Mouse (Mus musculus): ENCODE data around the gene Mob3a.

Gene Mob3a

DNA sequence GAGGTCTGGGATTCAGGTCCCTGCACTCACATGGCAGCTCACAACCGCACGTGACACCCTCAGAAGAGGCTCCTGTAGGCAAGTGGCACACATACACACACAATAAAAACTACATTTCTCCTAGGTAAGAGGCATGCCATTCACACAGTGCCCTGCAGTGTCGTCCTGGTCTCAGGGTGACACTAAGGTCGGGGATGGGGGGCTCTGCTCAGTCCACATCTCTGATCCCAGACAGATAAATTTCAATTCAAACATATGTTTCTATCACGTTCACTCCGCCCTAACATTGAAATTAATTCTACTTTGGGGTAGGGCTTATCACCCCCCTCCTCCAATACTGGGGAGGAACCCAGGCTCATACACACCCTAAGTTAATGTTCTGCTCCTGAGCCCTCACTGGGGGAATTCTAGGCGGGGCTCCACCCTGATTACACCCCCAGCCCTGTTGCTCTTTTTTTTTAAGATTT lies 1.7 kb downstream of the Mob3a start:
- no peak for DNase-seq (ENCODE audit: extremely low spot score, low spot score)

- DNase-seq (ENCODE audit: extremely low spot score, low spot score): no peak
Measured at GRCm38 (mm10) chr10:80698605-80699004, 3.2 kb downstream of the Mob3a start.

DNA sequence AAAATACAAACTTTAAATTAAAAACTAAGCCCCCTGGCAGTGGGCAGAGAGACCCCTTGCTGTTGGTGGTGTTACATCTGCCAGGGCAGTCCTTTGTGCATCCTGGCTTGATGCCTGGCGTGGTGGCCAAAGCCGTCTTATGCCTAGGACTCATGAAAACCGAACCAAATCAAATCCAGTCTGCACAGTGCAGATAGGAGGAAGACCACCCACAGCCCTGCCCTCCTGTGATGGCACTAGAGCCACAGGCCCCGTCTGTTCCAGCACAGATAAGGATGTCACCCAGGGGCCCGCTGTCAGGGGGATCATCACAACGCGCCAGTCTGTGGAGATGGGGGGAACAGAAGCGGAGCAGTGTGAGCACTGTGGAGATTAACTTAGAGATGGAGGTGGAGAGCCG lies 4.0 kb downstream of the Mob3a start:
- DNase-seq (ENCODE audit: extremely low spot score, low spot score): no peak

DNA sequence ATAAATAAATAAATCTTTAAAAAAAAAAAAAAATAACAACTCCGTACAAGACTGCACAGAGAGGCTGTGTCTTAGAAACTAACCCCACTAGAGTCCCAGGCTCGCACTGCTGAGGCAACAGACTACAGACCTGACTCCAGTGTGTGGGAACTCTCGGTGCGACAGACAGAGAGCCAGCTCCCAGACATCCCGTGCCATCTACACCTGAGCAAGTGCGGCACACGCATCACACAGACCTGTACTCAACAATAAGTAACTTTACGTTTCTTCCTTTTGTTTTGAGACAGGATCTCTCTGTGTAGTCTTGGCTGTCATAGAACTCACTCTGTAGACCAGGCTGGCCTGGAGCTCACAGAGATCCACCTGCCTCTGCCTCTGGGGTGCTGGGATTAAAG lies 4.4 kb downstream of the Mob3a start:
- DNase-seq (ENCODE audit: extremely low spot score, low spot score): no peak

DNA sequence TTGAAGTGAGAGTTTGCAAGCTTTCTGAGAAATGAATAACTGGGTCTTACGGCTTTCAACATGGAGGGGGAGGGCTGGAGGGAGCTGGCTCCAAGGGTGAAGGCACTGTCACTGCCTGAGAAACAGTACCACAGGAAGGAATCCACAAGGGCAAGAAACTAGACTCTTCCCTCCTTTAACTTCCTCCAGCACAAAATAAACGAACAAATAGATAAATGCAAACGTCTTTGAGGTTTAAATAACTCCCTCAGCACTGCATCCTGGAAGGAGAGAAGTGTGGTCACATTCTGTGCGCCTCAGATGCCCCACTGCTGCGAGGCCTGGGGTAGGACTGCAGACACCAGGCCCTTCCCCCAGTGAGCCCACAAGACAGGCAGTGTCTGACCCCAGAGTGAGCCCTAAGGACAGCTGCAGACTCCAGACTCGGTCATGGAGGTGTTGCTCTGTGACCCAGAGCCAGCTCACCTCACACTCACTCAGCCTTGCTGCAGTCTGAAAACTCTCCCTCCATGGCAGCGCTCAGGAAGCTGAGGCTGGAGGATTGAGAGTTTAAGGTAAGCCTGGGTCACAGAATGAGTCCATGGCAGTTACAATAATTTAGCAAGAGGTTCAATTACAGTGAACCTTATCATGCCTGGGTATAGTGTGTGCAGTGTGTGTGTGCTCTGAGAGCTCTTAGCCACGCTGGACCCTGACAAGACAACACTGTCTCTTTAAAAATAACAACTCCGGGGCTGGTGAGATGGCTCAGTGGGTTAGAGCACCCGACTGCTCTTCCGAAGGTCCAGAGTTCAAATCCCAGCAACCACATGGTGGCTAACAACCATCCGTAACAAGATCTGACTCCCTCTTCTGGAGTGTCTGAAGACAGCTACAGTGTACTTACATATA lies 5.0 kb downstream of the Mob3a start:
- no peak for DNase-seq (ENCODE audit: extremely low spot score, low spot score)

- no peak for DNase-seq (ENCODE audit: extremely low spot score, low spot score)
Measured at GRCm38 (mm10) chr10:80695801-80696501, 5.8 kb downstream of the Mob3a start.

- DNase-seq (ENCODE audit: extremely low spot score, low spot score): no peak
Measured at GRCm38 (mm10) chr10:80695186-80695585, 6.6 kb downstream of the Mob3a start.

- DNase-seq (ENCODE audit: extremely low spot score, low spot score): no peak
Measured at GRCm38 (mm10) chr10:80694159-80694938, 7.4 kb downstream of the Mob3a start.

GRCm38 (mm10) chr10:80693401-80694045 lies 8.3 kb downstream of the Mob3a start:
- no peak for DNase-seq (ENCODE audit: extremely low spot score, low spot score)

DNA sequence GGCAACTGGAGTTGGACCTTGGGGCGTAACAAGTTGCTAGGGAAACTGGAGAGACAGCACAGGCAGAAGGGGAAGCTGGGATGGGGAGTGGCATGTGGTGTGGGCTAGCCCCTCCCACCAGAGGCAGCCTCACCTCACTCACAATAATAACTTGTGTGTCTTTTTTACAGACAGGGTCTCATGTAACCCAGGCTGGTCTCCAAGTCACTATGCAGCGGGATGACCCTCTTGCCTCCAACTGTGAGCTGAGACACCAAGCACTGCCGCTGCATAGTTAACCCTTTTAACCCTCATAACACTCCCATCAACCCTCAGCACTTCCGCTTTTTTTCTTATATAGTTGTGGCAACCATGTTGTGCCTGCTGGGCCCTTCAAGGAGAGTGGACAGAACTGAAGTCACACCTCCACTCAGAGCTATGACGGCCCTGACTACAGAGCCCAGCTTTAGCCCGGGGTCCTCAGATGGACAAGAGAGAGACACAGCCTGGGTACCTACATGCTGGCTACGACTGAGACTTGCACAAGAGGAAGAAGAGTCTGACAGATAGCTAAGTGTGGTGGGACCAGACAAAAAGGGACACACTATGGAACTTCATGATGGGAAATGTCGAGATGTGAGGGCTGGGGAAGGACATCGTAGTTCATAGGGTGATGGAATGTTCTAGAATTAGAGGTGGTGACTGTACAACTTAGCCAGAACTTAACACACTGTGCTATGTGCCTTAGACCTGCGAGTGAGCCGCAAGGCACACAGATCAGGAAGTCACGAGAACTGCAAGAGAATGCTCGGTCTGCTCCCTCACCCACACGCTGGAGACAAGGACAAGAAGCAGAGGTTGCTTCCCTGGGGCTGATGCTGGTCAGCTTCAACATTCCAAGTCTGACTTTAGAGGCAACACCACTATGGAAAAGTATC lies 9.3 kb downstream of the Mob3a start:
- DNase-seq (ENCODE audit: extremely low spot score, low spot score): no peak

- no peak for DNase-seq (ENCODE audit: extremely low spot score, low spot score)
Measured at GRCm38 (mm10) chr10:80687850-80688249, 13.9 kb downstream of the Mob3a start.

DNA sequence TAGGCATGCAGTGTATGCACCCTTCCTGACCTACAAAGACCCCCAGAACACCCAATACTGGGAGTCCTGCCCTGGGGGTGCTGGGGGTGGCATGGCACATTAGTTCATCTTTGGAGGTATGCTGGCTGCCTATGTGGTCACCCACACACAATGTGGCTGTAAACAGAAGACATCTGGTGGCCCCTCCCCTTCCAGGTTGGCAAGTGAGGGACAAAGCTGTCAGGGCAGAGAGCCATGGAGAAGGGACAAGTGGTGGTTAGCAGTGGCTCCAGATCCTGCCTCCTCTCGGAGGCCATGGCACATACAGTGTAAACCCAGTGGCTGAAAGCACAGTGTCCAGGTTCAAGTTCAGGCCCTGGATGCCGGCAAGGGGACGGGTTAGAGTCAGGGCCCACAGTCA lies 15.2 kb downstream of the Mob3a start:
- DNase-seq (ENCODE audit: extremely low spot score, low spot score): no peak

GRCm38 (mm10) chr10:80684984-80685383 lies 16.8 kb downstream of the Mob3a start:
- DNase-seq (ENCODE audit: extremely low spot score, low spot score): no peak

GRCm38 (mm10) chr10:80684214-80684613 lies 17.6 kb downstream of the Mob3a start:
- DNase-seq (ENCODE audit: extremely low spot score, low spot score): no peak

DNA sequence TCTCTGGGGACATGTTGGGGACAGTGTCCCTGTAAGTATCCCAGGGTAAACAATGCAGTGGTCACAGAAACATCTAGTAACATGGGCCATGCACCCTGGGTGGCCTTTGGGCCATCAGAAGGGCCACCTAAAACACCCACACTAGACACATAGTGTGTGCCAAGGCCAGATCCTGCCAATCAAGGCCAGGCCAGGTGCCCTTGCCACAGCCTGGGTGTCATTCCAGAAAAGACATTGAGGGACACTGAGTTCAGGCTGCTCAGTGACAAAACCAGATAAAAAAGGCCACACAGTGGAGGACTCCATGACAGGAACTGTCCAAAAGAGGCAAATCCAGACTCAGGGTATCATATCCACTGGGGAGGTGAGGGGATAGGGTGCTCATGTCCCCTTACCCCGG lies 18.1 kb downstream of the Mob3a start:
- DNase-seq (ENCODE audit: extremely low spot score, low spot score): no peak

GRCm38 (mm10) chr10:80682003-80682402 lies 19.8 kb downstream of the Mob3a start:
- DNase-seq (ENCODE audit: extremely low spot score, low spot score): no peak

GRCm38 (mm10) chr10:80680260-80680696 lies 21.5 kb downstream of the Mob3a start:
- no peak for DNase-seq (ENCODE audit: extremely low spot score, low spot score)

DNA sequence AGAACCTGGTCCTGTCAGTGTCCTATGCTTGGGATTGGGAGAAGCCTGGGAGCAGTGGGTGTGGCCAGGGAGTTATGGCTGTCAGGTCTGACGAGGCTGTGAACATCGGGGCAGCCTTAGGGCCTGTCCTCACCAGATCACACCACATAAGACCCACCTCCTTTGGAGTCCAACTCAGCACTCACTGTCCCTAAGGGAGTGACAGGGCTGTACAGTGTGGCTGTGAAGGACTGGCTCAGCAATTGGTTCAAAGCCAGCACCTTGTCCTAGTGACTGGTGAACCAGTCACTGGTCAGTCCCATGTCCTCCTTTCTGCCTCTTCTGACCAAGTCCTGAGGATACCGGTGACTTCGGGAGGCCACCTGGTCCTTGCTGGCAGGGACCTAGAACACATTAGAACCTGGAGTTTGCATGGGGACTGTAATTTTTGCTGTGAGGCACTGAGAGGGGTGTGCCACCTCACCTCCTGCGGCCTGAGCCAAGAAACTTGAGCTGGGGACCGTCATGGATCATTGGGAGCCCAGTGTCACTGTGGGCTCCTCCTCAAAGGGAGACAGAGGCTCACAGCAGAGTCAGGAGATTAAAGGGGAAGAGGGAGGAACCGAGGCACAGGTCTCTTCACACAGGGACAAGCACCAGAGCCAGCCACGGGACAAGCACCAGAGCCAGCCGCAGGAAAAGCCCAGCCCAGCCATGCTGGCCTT lies 22.1 kb downstream of the Mob3a start:
- DNase-seq (ENCODE audit: extremely low spot score, low spot score): no peak

DNA sequence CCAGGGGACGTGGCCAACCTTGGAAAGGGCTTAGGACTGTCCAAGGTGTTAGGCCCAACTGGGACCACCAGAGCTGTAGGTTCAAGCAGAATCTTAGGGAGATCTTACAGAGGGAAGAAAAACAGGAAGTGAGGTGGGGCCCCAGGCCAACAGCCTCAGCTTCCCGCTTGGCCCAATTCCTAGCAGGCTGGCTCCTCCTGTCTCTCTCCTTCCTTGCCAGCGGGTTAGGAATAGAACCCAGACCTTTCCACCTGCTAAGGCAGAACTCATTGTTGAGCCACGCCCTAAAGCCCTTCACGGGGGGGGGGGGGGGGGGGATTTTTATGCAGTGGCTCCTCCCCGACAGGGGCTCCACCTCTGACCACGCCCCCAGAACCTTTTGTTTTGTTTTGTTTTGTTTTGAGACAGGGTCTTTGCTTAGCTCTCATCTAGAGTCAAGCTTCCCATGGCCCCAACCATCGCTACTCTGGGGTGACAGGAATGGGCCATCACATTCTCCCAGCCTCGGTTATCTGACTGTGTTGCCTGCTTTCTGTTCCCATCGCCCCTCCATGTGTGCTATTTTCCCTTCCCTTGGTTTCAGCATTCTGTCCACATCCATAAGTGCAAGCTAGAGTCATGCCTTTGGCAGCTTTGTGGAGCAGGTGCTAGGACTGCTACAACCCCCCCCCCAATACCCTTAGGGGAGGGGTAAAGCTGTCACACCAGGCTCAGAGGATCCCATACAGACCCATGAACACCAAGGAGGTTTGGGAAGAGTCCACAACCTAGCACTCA lies 23.0 kb downstream of the Mob3a start:
- no peak for DNase-seq (ENCODE audit: extremely low spot score, low spot score)

Data from neural tube, embryonic 10.5 days (tissue).